Mouse (Mus musculus) hindbrain, postnatal 0 days (tissue): Measurements from ENCODE around the gene Dcaf12. TPM values are rescaled to one million over a fixed set of nuclear protein-coding genes. Genes with fewer than 3 reads are reported as not detected.

Experiments used
- ATAC-seq: fragments of 200-750 bp; cut with Nextera tagmentation; 2 replicates; pipeline ENCODE4 v1.8.0; 2017; ENCODE audit warnings: mild to moderate bottlenecking, moderate TSS enrichment, moderate library complexity
- DNase-seq: peaks from one replicate; pipeline ENCODE4 v3.0.0-alpha.2; 2015; ENCODE audit warnings: low spot score
- H3K27ac ChIP-seq: fragments of 300-500 bp; sonication (generic); 2 replicates; pipeline ENCODE4 v1.5.1; 2014; ENCODE audit warnings: mild to moderate bottlenecking
- H3K27me3 ChIP-seq: fragments of 300-500 bp; sonication (generic); 2 replicates; pipeline ENCODE4 v1.6.1; 2014; ENCODE audit warnings: low read length, mixed read lengths; ENCODE audit not compliant: insufficient read depth
- H3K36me3 ChIP-seq: fragments of 300-500 bp; sonication (generic); 2 replicates; pipeline ENCODE4 v1.6.1; 2014; ENCODE audit warnings: low read length, mixed read lengths; ENCODE audit not compliant: insufficient read depth
- H3K4me1 ChIP-seq: fragments of 300-500 bp; sonication (generic); 2 replicates; pipeline ENCODE4 v1.6.1; 2014; ENCODE audit warnings: antibody characterized with exemption, low read length, mixed read lengths; ENCODE audit not compliant: insufficient read depth
- H3K4me2 ChIP-seq: fragments of 300-500 bp; sonication (generic); 2 replicates; pipeline ENCODE4 v1.6.1; 2014; ENCODE audit warnings: low read depth, mild to moderate bottlenecking, low read length, moderate library complexity, mixed read lengths
- H3K4me3 ChIP-seq: fragments of 300-500 bp; sonication (generic); 2 replicates; pipeline ENCODE4 v1.5.1; 2014; ENCODE audit warnings: low read length
- H3K9ac ChIP-seq: fragments of 300-500 bp; sonication (generic); replicated peaks from 2 replicates; pipeline ENCODE4 v1.6.1; 2014; ENCODE audit warnings: mild to moderate bottlenecking, low read length, moderate library complexity, mixed read lengths
- H3K9me3 ChIP-seq: fragments of 300-500 bp; sonication (generic); 2 replicates; pipeline ENCODE4 v1.6.1; 2016; ENCODE audit warnings: low read length, mixed read lengths
- CTCF ChIP-seq: IDR thresholded peaks from 2 replicates; pipeline ENCODE4 v1.5.1; 2016; ENCODE audit warnings: antibody characterized with exemption, control low read depth, low read depth
- WGBS: fragments of 180-500 bp; shearing (Covaris S2); extraction: QIAGEN DNeasy Blood & Tissue Kit; methylation state at CpG from one replicate; pipeline ENCODE4 v1.1.7; 2014; 5-methylcytosine and 5-hydroxymethylcytosine counted together
- polyA plus RNA-seq: library from polyadenylated mRNA; unstranded; fragments of >200 nt; fragmentation: Nextera tagmentation; extraction: Ambion mirVana; gene quantifications from 2 replicates; pipeline ENCODE4 v1.2.1, GENCODE M21; 2015
- total RNA-seq: library from RNA; depleted of rRNA; stranded (reverse); fragments of >200 nt; gene quantifications from 2 replicates; pipeline ENCODE4 v1.2.3, GENCODE M21; 2014

Dcaf12 gene
- total and polyA plus RNA-seq, 2 experiments from 2014 or later: 53.0 to 64.0 TPM

GRCm38 (mm10) chr4:41274377-41274979 is 40.2 kb downstream of the Dcaf12 start:
- Histone ChIP-seq H3K4me3 (peak overlapping the region; percentile 79), H3K9ac (peak overlapping the region; percentile 81), H3K9me3 (no peaks in the 10 kb centered on the region), H3K4me1 (peaks cover 21% of the 10 kb centered on the region), H3K27ac (peak overlapping the region; percentile 90), H3K4me2 (peak overlapping the region; percentile 91), H3K36me3 (no peaks in the 10 kb centered on the region), H3K27me3 (no peaks in the 10 kb centered on the region)
- 1% methylated on average over 17 of the region's 18 CpGs for WGBS
- peak; percentile 0; the same call in 1 of the 2 replicates for ATAC-seq
- no peak for DNase-seq
- no peak for TF ChIP-seq CTCF

- DNase-seq (no peak), ATAC-seq (no peak)
- H3K27ac ChIP-seq: no peak overlapping the region
- H3K27me3 ChIP-seq: no peaks in the 10 kb centered on the region
- no peak for TF ChIP-seq CTCF
- no peaks in the 10 kb centered on the region for H3K36me3 ChIP-seq
- H3K4me2 ChIP-seq: no peak overlapping the region
- no peak overlapping the region for H3K4me3 ChIP-seq
- H3K9me3 ChIP-seq: no peaks in the 10 kb centered on the region
- peaks cover 9% of the 10 kb centered on the region for H3K4me1 ChIP-seq
- no peak overlapping the region for H3K9ac ChIP-seq
These were observed 46.6 kb downstream of the Dcaf12 start for GRCm38 (mm10) chr4:41268133-41268532.

GRCm38 (mm10) chr4:41266350-41266749 is 48.3 kb downstream of the Dcaf12 start:
- H3K36me3 ChIP-seq: 0 out of 2 replicates have a peak, but pooled peaks cover 3% of the 10 kb centered on the region
- H3K9me3 ChIP-seq: no peaks in the 10 kb centered on the region
- no peak overlapping the region for H3K4me3 ChIP-seq
- no peaks in the 10 kb centered on the region for H3K27me3 ChIP-seq
- no peak for ATAC-seq
- no peaks in the 10 kb centered on the region for H3K4me1 ChIP-seq
- no peak for DNase-seq
- 84% methylated on average over 4 of the region's 4 CpGs for WGBS
- no peak overlapping the region for H3K4me2 ChIP-seq
- H3K27ac ChIP-seq: no peak overlapping the region
- TF ChIP-seq CTCF: no peak
- no peak overlapping the region for H3K9ac ChIP-seq

GRCm38 (mm10) chr4:41260691-41261090 is 54.0 kb downstream of the Dcaf12 start:
- H3K4me1 ChIP-seq: no peaks in the 10 kb centered on the region
- TF ChIP-seq CTCF: no peak
- DNase-seq (no peak), ATAC-seq (no peak)
- H3K9ac ChIP-seq: no peak overlapping the region
- H3K27ac ChIP-seq: no peak overlapping the region
- no peaks in the 10 kb centered on the region for H3K9me3 ChIP-seq
- no peak overlapping the region for H3K4me3 ChIP-seq
- H3K36me3 ChIP-seq: 0 out of 2 replicates have a peak, but pooled peaks cover 3% of the 10 kb centered on the region
- no peaks in the 10 kb centered on the region for H3K27me3 ChIP-seq
- no peak overlapping the region for H3K4me2 ChIP-seq

- H3K4me2 ChIP-seq: no peak overlapping the region
- H3K4me1 ChIP-seq: no peaks in the 10 kb centered on the region
- H3K4me3 ChIP-seq: no peak overlapping the region
- ATAC-seq (no peak), DNase-seq (no peak)
- 89% methylated on average over 4 of the region's 4 CpGs for WGBS
- no peaks in the 10 kb centered on the region for H3K9me3 ChIP-seq
- H3K27ac ChIP-seq: no peak overlapping the region
- no peak for TF ChIP-seq CTCF
- no peak overlapping the region for H3K9ac ChIP-seq
- 0 out of 2 replicates have a peak, but pooled peaks cover 3% of the 10 kb centered on the region for H3K36me3 ChIP-seq
- no peaks in the 10 kb centered on the region for H3K27me3 ChIP-seq
These were observed 55.7 kb downstream of the Dcaf12 start for GRCm38 (mm10) chr4:41259019-41259418.

GRCm38 (mm10) chr4:41257752-41258151 is 56.9 kb downstream of the Dcaf12 start:
- no peak overlapping the region for H3K27ac ChIP-seq
- no peak overlapping the region for H3K9ac ChIP-seq
- H3K4me1 ChIP-seq: no peaks in the 10 kb centered on the region
- no peaks in the 10 kb centered on the region for H3K27me3 ChIP-seq
- WGBS: 96% methylated on average over 1 of the region's 1 CpGs
- no peak overlapping the region for H3K4me2 ChIP-seq
- H3K4me3 ChIP-seq: no peak overlapping the region
- TF ChIP-seq CTCF: no peak
- H3K9me3 ChIP-seq: no peaks in the 10 kb centered on the region
- ATAC-seq: no peak
- no peak for DNase-seq
- H3K36me3 ChIP-seq: 0 out of 2 replicates have a peak, but pooled peaks cover 2% of the 10 kb centered on the region

- ATAC-seq: no peak
- H3K4me1 ChIP-seq: no peaks in the 10 kb centered on the region
- WGBS: 87% methylated on average over 12 of the region's 12 CpGs
- no peak for TF ChIP-seq CTCF
- H3K4me3 ChIP-seq: no peak overlapping the region
- no peaks in the 10 kb centered on the region for H3K9me3 ChIP-seq
- no peak overlapping the region for H3K4me2 ChIP-seq
- H3K9ac ChIP-seq: no peak overlapping the region
- no peak for DNase-seq
- no peaks in the 10 kb centered on the region for H3K36me3 ChIP-seq
- H3K27me3 ChIP-seq: no peaks in the 10 kb centered on the region
- no peak overlapping the region for H3K27ac ChIP-seq
These were observed 59.0 kb downstream of the Dcaf12 start for GRCm38 (mm10) chr4:41255564-41256210.
